Mouse (Mus musculus) midbrain, embryonic 10.5 days (tissue): ENCODE results near the gene Crnkl1. TPM values are rescaled to one million over a fixed set of nuclear protein-coding genes. Genes with fewer than 3 reads are reported as not detected.
A peak's percentile ranks its signal among the peaks of the same experiment; 100 is the strongest.

Experiments
- DNase-seq: peaks from one replicate; pipeline ENCODE4 v3.0.0-alpha.2; 2017; ENCODE audit warnings: low spot score
- H3K27ac ChIP-seq: fragments of 300-500 bp; sonication (generic); replicated peaks from 2 replicates; pipeline ENCODE4 v1.5.1; 2016; ENCODE audit warnings: mild to moderate bottlenecking
- H3K27me3 ChIP-seq: fragments of 300-500 bp; sonication (generic); 2 replicates; pipeline ENCODE4 v1.6.1; 2016; ENCODE audit warnings: low read depth, mild to moderate bottlenecking; ENCODE audit not compliant: poor library complexity, severe bottlenecking
- H3K36me3 ChIP-seq: fragments of 300-500 bp; sonication (generic); 2 replicates; pipeline ENCODE4 v1.6.1; 2016; ENCODE audit warnings: mild to moderate bottlenecking, moderate library complexity
- H3K4me1 ChIP-seq: fragments of 300-500 bp; sonication (generic); 2 replicates; pipeline ENCODE4 v1.6.1; 2016
- H3K4me3 ChIP-seq: fragments of 300-500 bp; sonication (generic); 2 replicates; pipeline ENCODE4 v1.5.1; 2016; ENCODE audit warnings: mild to moderate bottlenecking, moderate library complexity
- H3K9me3 ChIP-seq: fragments of 300-500 bp; sonication (generic); replicated peaks from 2 replicates; pipeline ENCODE4 v1.6.1; 2016; ENCODE audit warnings: mild to moderate bottlenecking
- WGBS: fragments of 180-500 bp; shearing (Covaris S2); methylation state at CpG from one replicate; pipeline ENCODE4 v1.1.7; 2016; 5-methylcytosine and 5-hydroxymethylcytosine counted together
- microRNA-seq: library from miRNA; unstranded; fragments of <30 nt; microRNA quantifications from one replicate; pipeline ENCODE4, GENCODE M21; 2017
- polyA plus RNA-seq: library from polyadenylated mRNA; unstranded; fragments of >200 nt; fragmentation: Nextera tagmentation; extraction: Ambion mirVana; gene quantifications from 2 replicates; pipeline ENCODE4 v1.2.1, GENCODE M21; 2016

Crnkl1 gene
- polyA plus RNA-seq, 1 experiment from 2014 or later, result 34.7 TPM

DNA sequence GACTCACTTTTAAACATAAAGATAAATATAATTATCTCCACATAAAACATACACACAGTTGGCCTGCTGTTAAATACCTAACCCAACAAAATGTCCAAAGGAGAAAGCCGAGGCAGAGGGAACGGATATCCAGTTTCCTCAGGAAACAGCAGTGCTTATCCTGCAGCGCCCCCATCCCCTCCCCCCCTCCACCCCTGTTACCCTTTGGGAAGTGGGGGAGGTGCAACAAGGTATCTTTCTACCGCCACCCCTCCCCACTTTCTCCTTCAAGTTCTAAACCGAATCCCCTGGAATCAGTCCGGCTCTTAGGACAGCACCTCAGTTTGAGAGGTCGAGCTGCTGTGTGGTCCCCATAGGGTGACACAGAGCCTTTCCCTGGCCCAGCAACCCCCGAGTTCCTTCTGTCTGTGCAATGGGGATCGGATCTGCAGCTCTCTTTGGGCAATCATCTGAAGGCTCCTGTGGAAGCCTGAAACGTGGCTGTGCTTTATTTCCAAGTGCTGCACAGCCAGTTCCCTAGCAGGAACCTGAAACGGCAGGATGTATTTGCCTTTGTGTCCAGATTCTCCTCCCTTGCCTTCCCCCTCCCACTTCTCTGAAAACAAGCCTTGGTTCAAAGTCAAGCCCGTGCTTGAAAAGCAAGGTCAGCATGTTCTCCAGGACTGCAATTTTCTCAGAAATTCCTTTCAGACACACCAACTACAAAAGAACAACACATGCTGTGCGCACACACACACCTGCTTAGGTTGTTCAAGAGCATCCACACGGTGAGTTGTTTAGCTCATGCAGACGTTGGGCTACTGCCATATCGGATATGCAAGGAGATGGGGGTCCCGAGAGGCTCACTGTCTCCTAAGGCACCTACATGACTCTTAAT, 50.5 kb downstream of the Crnkl1 start:
- H3K4me3 ChIP-seq, result no peak overlapping the region
- H3K4me1 ChIP-seq, result peaks cover 16% of the 10 kb centered on the region
- H3K36me3 ChIP-seq, result peaks cover 9% of the 10 kb centered on the region; the same call in 1 of the 2 replicates
- 44% methylated on average over 17 of the region's 17 CpGs for WGBS
- H3K27ac ChIP-seq, result peak overlapping the region; percentile 69
- no peak for DNase-seq
- no peaks in the 10 kb centered on the region for H3K27me3 ChIP-seq
- 0 out of 2 replicates have a peak, but pooled peaks cover 5% of the 10 kb centered on the region for H3K9me3 ChIP-seq

DNA sequence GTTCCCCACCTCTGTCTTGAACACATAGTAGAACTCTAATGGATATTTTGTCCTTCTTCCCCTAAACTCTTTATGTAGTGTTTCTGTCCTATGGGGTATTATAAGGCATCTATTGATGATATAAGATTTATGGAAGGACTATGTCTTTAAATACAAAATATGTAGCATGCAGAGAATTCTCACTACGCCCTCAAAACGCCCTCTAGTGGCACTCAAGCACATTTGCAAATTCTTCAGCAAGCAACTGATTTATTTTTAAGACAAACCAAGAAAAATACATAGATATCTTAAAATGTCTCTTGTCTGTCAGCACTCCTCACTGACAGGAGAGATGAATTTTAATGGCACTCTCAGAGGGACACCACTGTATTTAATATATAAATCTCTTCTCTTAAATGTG, 52.4 kb downstream of the Crnkl1 start:
- Histone ChIP-seq H3K27ac (no peak overlapping the region), H3K4me3 (no peak overlapping the region), H3K36me3 (peaks cover 12% of the 10 kb centered on the region; the same call in 1 of the 2 replicates), H3K4me1 (peaks cover 16% of the 10 kb centered on the region), H3K9me3 (0 out of 2 replicates have a peak, but pooled peaks cover 5% of the 10 kb centered on the region), H3K27me3 (no peaks in the 10 kb centered on the region)
- DNase-seq, result no peak
- WGBS, result 29% methylated on average over 2 of the region's 2 CpGs

DNA sequence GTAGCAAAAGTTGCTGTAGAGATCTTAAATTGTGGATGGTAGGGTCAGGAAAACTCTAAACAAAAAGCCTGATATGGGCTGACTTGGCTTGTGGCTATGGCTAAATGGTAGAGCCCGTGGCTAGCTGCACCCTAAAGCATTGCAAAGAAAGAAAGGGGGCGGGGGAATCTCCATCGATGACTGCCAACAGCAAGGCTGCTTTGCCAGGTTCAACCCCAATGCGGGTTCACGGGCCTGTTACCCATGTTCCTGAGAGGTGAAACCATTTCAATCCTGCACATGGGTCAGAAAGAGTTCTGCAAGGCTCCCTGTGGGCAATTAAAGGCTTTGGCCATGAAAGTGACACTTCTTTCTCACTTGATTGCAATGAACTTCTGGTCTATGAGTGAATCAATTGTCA, 52.9 kb downstream of the Crnkl1 start:
- Histone ChIP-seq H3K27ac (no peak overlapping the region), H3K27me3 (no peaks in the 10 kb centered on the region), H3K9me3 (0 out of 2 replicates have a peak, but pooled peaks cover 5% of the 10 kb centered on the region), H3K36me3 (peaks cover 12% of the 10 kb centered on the region; the same call in 1 of the 2 replicates), H3K4me1 (peaks cover 16% of the 10 kb centered on the region), H3K4me3 (no peak overlapping the region)
- no peak for DNase-seq
- 88% methylated on average over 5 of the region's 5 CpGs for whole genome bisulfite sequencing

DNA sequence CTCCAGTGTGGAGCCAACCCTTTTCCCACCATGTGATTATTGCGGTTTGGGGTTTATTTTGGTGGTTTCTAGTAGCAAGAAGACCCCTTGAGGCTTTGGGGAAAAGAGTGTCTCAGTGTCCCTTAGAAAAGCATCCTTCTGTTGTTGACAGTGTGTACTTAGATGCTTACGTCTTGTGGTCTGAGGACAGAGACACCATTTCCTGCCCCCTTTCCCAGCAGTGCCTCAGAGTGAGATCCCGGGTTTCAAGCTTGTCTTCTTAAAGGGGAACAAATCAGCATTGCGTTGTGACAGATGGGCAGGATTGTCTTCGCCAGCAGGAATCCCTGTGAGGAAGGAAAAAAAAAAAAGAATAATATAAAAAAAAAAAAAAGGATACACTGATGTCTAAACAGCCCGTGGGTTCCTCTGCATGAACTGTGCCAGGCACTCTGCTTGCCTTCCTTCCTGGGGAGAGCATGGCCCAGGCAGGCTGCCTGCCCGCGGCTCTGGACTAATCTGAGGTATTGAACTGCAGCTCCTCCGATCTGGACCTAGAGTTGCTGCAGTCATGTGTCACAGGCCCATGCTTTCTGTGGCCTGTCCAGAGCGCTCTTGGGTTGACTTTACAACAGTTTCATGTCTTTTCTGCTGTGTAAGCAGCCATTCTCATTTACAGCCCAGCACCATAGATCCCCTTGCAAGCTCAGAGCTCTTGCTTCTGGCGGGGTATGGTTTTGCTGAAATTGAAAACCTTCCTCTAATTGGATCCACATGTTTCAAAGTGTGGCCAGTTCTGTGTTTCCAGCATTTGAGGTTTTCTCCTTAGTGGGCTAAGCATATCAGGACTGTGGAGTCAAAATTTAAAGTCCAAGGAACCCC, 53.7 kb downstream of the Crnkl1 start:
- Histone ChIP-seq H3K4me1 (peaks cover 16% of the 10 kb centered on the region), H3K4me3 (no peak overlapping the region)

DNA sequence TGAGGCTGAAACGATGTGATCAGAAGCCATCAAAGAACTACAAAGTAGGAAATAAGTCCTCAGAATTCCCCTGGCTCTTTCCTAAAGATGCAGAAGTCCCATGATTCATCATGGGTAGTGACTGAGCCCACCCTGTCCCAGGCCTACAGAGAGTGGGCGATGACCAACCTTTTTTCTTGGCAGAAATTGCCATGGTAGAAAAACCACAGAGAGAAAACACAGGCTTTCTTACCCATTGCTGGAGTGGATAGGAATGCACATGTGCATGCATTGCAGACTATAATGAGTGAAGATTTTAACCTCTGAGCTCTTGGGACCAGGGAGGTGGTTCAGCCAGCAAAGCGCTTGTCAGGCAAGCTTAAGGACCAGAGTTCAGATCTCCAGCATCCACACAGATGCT, 57.6 kb downstream of the Crnkl1 start:
- DNase-seq, result no peak
- H3K4me3 ChIP-seq, result no peak overlapping the region
- H3K9me3 ChIP-seq, result 0 out of 2 replicates have a peak, but pooled peaks cover 5% of the 10 kb centered on the region
- H3K27me3 ChIP-seq, result no peaks in the 10 kb centered on the region
- H3K4me1 ChIP-seq, result no peaks in the 10 kb centered on the region
- WGBS, result 92% methylated on average over 3 of the region's 3 CpGs
- peaks cover 12% of the 10 kb centered on the region; the same call in 1 of the 2 replicates for H3K36me3 ChIP-seq
- H3K27ac ChIP-seq, result no peak overlapping the region

More for the DNA sequence above, 53.7 kb downstream of the Crnkl1 start:
- Histone ChIP-seq H3K36me3 (peaks cover 12% of the 10 kb centered on the region; the same call in 1 of the 2 replicates), H3K27me3 (no peaks in the 10 kb centered on the region), H3K27ac (no peak overlapping the region; the same call in 1 of the 2 replicates), H3K9me3 (0 out of 2 replicates have a peak, but pooled peaks cover 5% of the 10 kb centered on the region)
- no peak for DNase-seq
- WGBS, result 72% methylated on average over 11 of the region's 11 CpGs

DNA sequence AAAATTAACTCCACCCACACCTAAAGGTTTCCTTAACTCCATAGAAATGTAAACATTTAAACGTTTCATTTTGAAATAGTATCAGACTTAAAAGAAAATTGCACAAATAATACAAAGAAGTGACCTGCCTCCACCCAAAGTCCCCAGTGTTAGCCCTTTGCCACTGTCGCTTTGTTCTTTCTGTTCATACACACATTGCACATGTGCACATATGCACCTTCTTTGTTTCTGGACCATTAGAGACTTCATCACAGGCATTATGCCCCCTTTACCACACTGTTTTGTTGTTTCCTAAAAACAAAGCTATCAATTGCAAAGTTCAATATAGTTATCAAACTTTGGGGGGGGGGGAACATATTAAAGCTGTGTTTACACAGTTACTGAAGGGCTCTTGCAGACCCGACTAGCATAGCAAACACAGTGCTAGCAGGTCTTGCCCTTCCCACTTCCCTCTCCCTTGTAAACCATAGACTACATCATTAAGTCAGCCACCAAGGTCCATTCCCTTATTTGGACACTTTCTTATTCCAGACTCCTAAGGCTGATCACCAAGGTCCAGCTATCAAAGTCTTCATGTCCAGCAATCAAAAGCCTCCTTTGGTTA, 59.8 kb downstream of the Crnkl1 start:
- no peak overlapping the region for H3K4me3 ChIP-seq
- H3K27ac ChIP-seq, result no peak overlapping the region
- H3K9me3 ChIP-seq, result no peaks in the 10 kb centered on the region
- DNase-seq, result no peak
- no peaks in the 10 kb centered on the region for H3K27me3 ChIP-seq
- 75% methylated on average over 3 of the region's 3 CpGs for WGBS
- H3K36me3 ChIP-seq, result peaks cover 3% of the 10 kb centered on the region; the same call in 1 of the 2 replicates
- H3K4me1 ChIP-seq, result no peaks in the 10 kb centered on the region

DNA sequence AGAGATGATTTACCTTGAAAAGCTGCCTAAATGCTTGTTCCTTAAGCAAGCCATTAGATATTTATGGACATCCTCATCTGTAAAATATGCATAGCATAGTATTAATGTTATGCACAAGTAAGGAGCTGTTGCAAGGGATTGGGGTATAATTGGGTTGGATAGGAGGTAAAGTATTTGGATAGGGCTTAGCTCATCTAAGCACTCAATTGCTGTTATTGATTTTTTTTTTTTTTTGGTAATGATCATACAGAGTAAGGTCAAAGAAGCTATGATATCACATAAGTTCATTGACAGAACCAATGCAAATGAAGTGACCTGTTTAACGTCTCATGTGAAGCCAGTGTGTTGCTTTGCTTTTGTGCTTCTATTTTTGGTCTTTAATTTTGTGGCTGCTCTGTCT, 60.9 kb downstream of the Crnkl1 start:
- Histone ChIP-seq H3K27ac (no peak overlapping the region), H3K4me1 (no peaks in the 10 kb centered on the region), H3K27me3 (no peaks in the 10 kb centered on the region), H3K9me3 (no peaks in the 10 kb centered on the region), H3K4me3 (no peak overlapping the region), H3K36me3 (0 out of 2 replicates have a peak, but pooled peaks cover under 1% of the 10 kb centered on the region)
- WGBS, result 84% methylated on average over 1 of the region's 1 CpGs
- DNase-seq, result no peak

DNA sequence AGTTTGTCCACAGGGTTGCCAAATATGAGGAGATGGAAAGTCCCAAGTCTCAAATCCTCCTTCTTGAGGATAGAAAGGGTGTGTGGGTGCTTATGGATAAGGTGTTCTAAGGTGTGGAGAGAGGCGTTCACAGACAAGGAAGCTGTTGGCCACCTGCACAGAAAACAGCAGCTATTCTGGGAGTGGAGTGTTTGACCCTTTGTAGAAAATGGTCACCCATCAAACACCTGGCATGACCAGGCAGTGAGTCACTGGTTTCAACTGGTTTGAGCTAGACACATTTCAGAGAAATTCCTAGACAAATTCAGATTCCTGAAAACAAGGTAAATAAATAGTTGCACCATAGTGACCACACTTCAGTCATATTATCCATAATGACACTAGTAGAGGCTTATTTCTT, 62.7 kb downstream of the Crnkl1 start:
- WGBS, result 88% methylated on average over 1 of the region's 1 CpGs
- Histone ChIP-seq H3K27me3 (no peaks in the 10 kb centered on the region), H3K9me3 (no peaks in the 10 kb centered on the region; the same call in 1 of the 2 replicates), H3K4me1 (no peaks in the 10 kb centered on the region), H3K27ac (no peak overlapping the region), H3K4me3 (no peak overlapping the region), H3K36me3 (no peaks in the 10 kb centered on the region)
- no peak for DNase-seq

DNA sequence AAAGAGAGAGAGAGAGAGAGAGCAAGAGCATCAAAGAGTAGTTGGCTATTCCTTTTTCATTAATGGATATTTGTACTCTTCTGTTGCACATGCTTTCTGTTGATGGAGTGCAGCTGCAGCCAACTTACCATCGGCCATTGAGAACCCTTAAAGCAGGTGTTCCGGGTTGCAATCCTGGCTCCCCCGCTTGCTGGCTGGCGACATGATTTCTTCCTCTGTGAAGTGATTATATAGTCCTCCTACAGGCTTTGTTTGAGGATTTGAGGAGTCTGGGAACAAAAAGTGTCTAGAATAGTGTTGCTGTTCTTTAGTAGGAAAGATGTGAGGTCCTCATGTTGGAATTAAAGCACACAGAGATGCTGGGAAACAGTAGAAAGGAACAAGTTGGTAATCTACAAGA, 63.5 kb downstream of the Crnkl1 start:
- Histone ChIP-seq H3K4me1 (no peaks in the 10 kb centered on the region), H3K27me3 (no peaks in the 10 kb centered on the region), H3K36me3 (no peaks in the 10 kb centered on the region), H3K9me3 (no peaks in the 10 kb centered on the region; the same call in 1 of the 2 replicates), H3K27ac (no peak overlapping the region), H3K4me3 (no peak overlapping the region)
- WGBS, result 90% methylated on average over 4 of the region's 4 CpGs
- no peak for DNase-seq

Small RNAs within 50 kb of the gene (microRNA-seq; reads per million reads assigned to microRNA genes)
- not detected for gene Gm25026

Other genes starting within 250 kb of the Crnkl1 start
- 150 and 151 TPM in 2 replicates for gene Naa20, start 32.9 kb downstream of the Crnkl1 start, polyA plus RNA-seq
- 0.75 and 0.78 TPM in 2 replicates for gene Cfap61, start 230 bp downstream of the Crnkl1 start, polyA plus RNA-seq